Comparison of ENCODE assay signal across 9 mouse cellular contexts in the genomic region with DNA sequence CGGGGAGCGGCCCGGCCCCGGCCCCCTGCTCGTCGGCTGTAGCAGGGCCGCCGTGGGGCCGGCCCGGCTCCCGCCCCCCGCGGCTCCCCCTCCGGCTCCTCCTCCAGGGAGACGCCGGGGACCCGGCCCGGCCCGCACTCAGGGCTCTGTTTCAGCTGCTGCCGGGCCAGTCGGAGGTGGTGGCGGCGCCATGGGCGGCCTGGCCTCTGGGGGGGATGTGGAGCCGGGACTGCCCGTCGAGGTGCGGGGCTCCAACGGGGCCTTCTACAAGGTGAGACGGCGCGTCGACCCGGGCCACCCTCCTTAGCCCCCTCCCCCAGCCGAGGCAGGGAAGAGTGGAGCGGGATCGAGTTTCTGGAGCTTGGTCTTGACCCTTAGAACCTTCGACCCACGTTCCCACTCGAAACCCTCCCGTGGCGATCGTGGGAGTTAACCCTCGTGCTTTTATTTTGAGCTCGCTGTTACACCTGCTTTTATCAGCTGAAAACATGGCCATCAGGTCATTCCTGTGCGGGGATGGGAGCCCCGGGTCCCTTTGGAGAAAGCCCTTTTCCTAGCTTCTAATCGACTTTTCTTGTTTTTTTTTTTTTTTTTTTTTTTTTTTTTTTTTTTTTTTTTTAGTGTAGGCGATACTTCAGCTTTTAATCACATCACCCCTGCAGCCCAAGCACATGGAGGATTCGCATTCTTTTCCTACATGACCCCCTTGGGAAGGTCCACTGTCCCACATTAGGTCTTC. TPM values are rescaled to one million over a fixed set of nuclear protein-coding genes. Genes with fewer than 3 reads are reported as not detected.
DNase-seq lines count a peak whose midpoint lies in the region; ATAC-seq lines count a peak whose summit lies in the region.
"Had no signal": no experiment of that assay in that cellular context is flagged by ENCODE, and none has a peak within 500 bp of the region (broad histone marks: within the 10 kb centered on the region; RNA-seq: fewer than 3 reads in every experiment).

No protein-coding gene starts in this region.

- peak; percentile 5; the same call in 1 of the 2 replicates for ATAC-seq in megakaryocyte progenitor cell, adult 5-6 weeks (replicated peaks; ENCODE audit: poor library complexity)

- intact Hi-C loops in gastrocnemius, postnatal 14 days (cut with DNase I; ENCODE audit: low total_unique reads): no loop called here

- peak; percentile 76 to 84 for DNase-seq in adrenal gland, postnatal 36 days
- no peak for DNase-seq in adrenal gland, postnatal 10 days
- DNase-seq in thymus, adult 18-20 months: peak; percentile 53 to 64
- DNase-seq in thymus, postnatal 14 days: no peak
- DNase-seq in gastrocnemius, postnatal 14 days: peak; percentile 80
- DNase-seq in kidney, postnatal 25 days: peak; percentile 65 to 86
- DNase-seq in layer of hippocampus, adult 9-10 months (ENCODE audit: low spot score): no peak

RNA-seq across cellular contexts. Expression of gene Fxr2, which starts 0.5 kb away (rescaled TPM):
- 10 to 100 TPM; 80.5 to 88.4 TPM for total RNA-seq in adrenal gland, postnatal 36 days (2021)
- total RNA-seq in adrenal gland, postnatal 10 days (2021): 10 to 100 TPM; 61.9 to 80.2 TPM
- 10 to 100 TPM; 55.3 to 66.5 TPM for total RNA-seq in gastrocnemius, postnatal 14 days (2021)
- 27.3 and 43.5 TPM in 2 replicates for total RNA-seq in megakaryocyte progenitor cell, adult 5-6 weeks (2015)
- total RNA-seq in megakaryocyte progenitor cell, adult 5-6 weeks (2017): 35.5 and 41.5 TPM in 2 replicates

RNA-seq across cellular contexts. Expression of gene Sat2, which starts 11.5 kb away (rescaled TPM):
- 10 to 100 TPM in 1 of 2 experiments, 1 to 10 TPM in 1; 5.7 to 11.3 TPM for total RNA-seq in adrenal gland, postnatal 36 days (2021)
- 10 to 100 TPM in 1 of 2 experiments, 1 to 10 TPM in 1; 9.2 to 10.1 TPM for total RNA-seq in adrenal gland, postnatal 10 days (2021)
- total RNA-seq in gastrocnemius, postnatal 14 days (2021): 1 to 10 TPM; 4.9 to 5.0 TPM
- total RNA-seq in megakaryocyte progenitor cell, adult 5-6 weeks (2015): not detected in 2 replicates
- 0.37 and 1.5 TPM in 2 replicates for total RNA-seq in megakaryocyte progenitor cell, adult 5-6 weeks (2017)

RNA-seq across cellular contexts. Expression of gene Shbg, which starts 15.6 kb away (rescaled TPM):
- not detected for total RNA-seq in adrenal gland, postnatal 36 days (2021)
- total RNA-seq in adrenal gland, postnatal 10 days (2021): under 1 TPM; 0.27 to 0.36 TPM
- total RNA-seq in gastrocnemius, postnatal 14 days (2021): under 1 TPM; 0.38 to 0.47 TPM
- not detected in 2 replicates for total RNA-seq in megakaryocyte progenitor cell, adult 5-6 weeks (2015)
- not detected in 2 replicates for total RNA-seq in megakaryocyte progenitor cell, adult 5-6 weeks (2017)
- total RNA-seq: heart, postnatal 14 days had no signal

RNA-seq across cellular contexts. Expression of gene Sox15, which starts 21.8 kb away (rescaled TPM):
- total RNA-seq in adrenal gland, postnatal 36 days (2021): not detected
- not detected for total RNA-seq in adrenal gland, postnatal 10 days (2021)
- total RNA-seq in gastrocnemius, postnatal 14 days (2021): not detected
- not detected in 2 replicates for total RNA-seq in megakaryocyte progenitor cell, adult 5-6 weeks (2015)
- 0.95 TPM in 1 of 2 replicates, not detected in the other for total RNA-seq in megakaryocyte progenitor cell, adult 5-6 weeks (2017)
- total RNA-seq: heart, postnatal 14 days had no signal

RNA-seq across cellular contexts. Expression of gene Atp1b2, which starts 27.6 kb away (rescaled TPM):
- 10 to 100 TPM; 28.5 to 45.4 TPM for total RNA-seq in adrenal gland, postnatal 36 days (2021)
- 10 to 100 TPM; 38.6 to 52.9 TPM for total RNA-seq in adrenal gland, postnatal 10 days (2021)
- total RNA-seq in gastrocnemius, postnatal 14 days (2021): 100 to 1,000 TPM; 384 to 403 TPM
- total RNA-seq in megakaryocyte progenitor cell, adult 5-6 weeks (2015): 19.6 and 44.5 TPM in 2 replicates
- 2.0 and 4.0 TPM in 2 replicates for total RNA-seq in megakaryocyte progenitor cell, adult 5-6 weeks (2017)

Comparison
In these comparisons a context has a peak if more than half of its experiments do, and no peak if none do; other contexts are left out.
1. DNase-seq: peak in adrenal gland, postnatal 36 days (2 of 2), thymus, adult 18-20 months (2 of 2), gastrocnemius, postnatal 14 days (single experiment) and kidney, postnatal 25 days (2 of 2); none in adrenal gland, postnatal 10 days (single experiment), thymus, postnatal 14 days (single experiment) and layer of hippocampus, adult 9-10 months (single experiment).